Mouse (Mus musculus): ENCODE measurements at regions not wholly inside any gene's neighbourhood (a gene's known extent, or its start where the extent isn't known, plus 50 kb on each side); places are given as distances from the start of the nearest gene placed in this dataset.

DNA sequence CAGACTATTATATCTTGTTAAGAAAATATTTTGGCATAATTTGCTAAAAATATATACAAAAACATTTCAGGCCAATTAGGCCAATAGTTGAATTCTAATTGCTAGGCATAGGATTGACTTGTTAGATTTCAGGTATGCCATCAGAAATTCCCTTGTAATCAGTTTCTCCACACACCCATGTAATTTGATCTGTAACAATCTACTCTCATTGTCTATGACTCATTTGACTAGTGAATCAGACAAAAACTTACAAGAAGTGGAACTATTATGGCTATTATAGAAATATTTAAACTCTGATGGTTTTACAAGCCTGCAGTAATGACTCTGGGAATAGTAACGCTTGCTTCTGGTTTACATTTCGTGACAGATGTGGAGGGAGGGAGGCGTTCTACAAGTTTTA is 338.9 kb upstream of the Ptbp2 start:
- Histone ChIP-seq H3K4me3 (ENCODE audit: low read length) (no peak overlapping the region), H3K36me3 (ENCODE audit: control insufficient read depth, insufficient read depth, low read length) (no peaks in the 10 kb centered on the region), H3K9me3 (ENCODE audit: control insufficient read depth, low read length) (no peaks in the 10 kb centered on the region), H3K27me3 (replicated peaks; ENCODE audit: control insufficient read depth, insufficient read depth, low read length) (no peaks in the 10 kb centered on the region), H3K27ac (ENCODE audit: low read length) (no peak overlapping the region), H3K4me2 (ENCODE audit: low read depth, low read length) (no peak overlapping the region), H3K9ac (ENCODE audit: low read depth, low read length) (no peak overlapping the region), H3K4me1 (ENCODE audit: control insufficient read depth, insufficient read depth, low read length) (no peaks in the 10 kb centered on the region)
- ATAC-seq: no peak
- WGBS: 64% methylated on average over 3 of the region's 3 CpGs

DNA sequence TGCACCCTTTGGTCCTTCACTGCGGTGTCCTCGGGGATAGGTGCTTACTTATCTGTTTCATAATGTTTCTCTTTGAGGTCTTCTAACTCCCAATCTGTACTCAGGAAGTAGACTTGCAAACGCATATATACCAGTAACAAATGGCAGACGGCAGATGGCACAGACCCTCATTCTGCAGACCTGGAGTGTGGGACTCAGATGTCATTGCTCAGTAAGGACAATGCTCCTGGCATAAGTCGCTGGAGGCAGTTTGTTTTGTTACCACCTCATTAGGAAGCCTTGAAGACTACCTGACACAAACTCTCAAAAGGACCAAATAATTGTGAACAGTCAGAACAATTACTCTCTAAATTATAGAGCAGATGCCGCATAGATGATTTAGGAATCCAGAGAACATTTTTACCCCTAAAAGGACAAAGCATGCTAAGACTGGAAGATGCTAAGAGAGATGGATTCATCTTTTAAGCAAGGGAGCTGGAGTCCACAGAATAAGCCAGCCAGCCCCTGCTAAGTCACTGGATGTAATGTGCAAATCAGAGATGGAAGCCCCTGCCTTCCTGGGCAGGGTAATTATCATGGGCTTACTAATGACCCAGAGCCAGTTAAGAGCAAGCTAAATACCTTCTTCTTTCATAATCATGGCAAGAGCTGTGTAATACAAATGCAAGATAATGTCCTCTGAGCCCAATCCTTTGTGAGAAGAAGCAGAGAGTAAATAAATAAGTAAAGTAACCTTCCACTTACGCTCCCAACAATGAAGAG is 299.1 kb upstream of the Ptbp2 start:
- Histone ChIP-seq H3K4me3 (ENCODE audit: low read length) (no peak overlapping the region), H3K9me3 (ENCODE audit: control insufficient read depth, low read length) (no peaks in the 10 kb centered on the region), H3K4me2 (ENCODE audit: low read depth, low read length) (no peak overlapping the region), H3K9ac (ENCODE audit: low read depth, low read length) (no peak overlapping the region), H3K4me1 (ENCODE audit: control insufficient read depth, insufficient read depth, low read length) (no peaks in the 10 kb centered on the region), H3K27me3 (replicated peaks; ENCODE audit: control insufficient read depth, insufficient read depth, low read length) (no peaks in the 10 kb centered on the region), H3K27ac (ENCODE audit: low read length) (no peak overlapping the region), H3K36me3 (ENCODE audit: control insufficient read depth, insufficient read depth, low read length) (no peaks in the 10 kb centered on the region)
- no peak for ATAC-seq
- WGBS: 73% methylated on average over 7 of the region's 7 CpGs

DNA sequence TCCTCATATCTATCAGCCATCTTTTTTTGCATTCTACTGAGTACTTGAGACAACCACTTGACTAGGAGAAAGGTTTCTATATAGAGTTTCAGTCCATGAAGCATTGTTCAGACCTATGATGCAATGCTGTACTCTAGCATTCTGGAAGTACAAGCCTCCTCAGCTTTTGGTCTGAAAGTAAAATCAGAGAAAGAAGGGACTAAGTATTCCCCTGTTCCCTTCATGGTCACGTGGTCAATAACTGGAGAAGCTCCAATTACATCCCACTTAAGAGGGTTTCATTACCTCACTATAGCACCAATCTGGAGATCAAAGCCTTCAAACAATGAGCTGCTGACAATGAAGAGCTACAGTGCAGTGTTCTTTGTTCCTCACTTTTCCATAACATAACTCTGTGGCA is 289.3 kb upstream of the Ptbp2 start:
- Histone ChIP-seq H3K9me3 (ENCODE audit: control insufficient read depth, low read length) (no peaks in the 10 kb centered on the region), H3K9ac (ENCODE audit: low read depth, low read length) (no peak overlapping the region), H3K27ac (ENCODE audit: low read length) (no peak overlapping the region), H3K27me3 (replicated peaks; ENCODE audit: control insufficient read depth, insufficient read depth, low read length) (no peaks in the 10 kb centered on the region), H3K36me3 (ENCODE audit: control insufficient read depth, insufficient read depth, low read length) (no peaks in the 10 kb centered on the region), H3K4me1 (ENCODE audit: control insufficient read depth, insufficient read depth, low read length) (no peaks in the 10 kb centered on the region), H3K4me2 (ENCODE audit: low read depth, low read length) (no peak overlapping the region), H3K4me3 (ENCODE audit: low read length) (no peak overlapping the region)
- ATAC-seq: no peak
- WGBS: 29% methylated on average over 1 of the region's 1 CpGs

DNA sequence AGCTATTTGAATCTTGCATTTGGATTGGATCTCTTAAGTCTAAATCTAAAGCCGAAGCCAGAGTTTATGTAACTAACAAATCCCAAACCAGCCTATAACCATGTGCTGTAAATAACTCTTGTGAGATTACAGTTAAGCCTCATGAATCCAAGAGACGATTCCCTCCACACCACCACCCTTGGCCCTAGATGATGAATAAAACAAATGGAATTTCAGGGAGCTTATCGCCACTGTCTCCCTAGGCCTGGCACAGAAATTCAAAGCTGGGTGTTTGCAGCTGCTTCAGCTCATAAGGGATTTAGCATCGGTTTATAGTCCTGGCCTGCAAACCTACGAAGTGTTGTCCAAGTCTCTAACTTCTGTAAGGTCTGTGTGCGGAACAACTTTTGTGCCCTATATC is 281.4 kb upstream of the Ptbp2 start:
- H3K9me3 ChIP-seq (ENCODE audit: control insufficient read depth, low read length): no peaks in the 10 kb centered on the region
- H3K4me2 ChIP-seq (ENCODE audit: low read depth, low read length): no peak overlapping the region
- H3K9ac ChIP-seq (ENCODE audit: low read depth, low read length): no peak overlapping the region
- H3K4me3 ChIP-seq (ENCODE audit: low read length): no peak overlapping the region
- H3K36me3 ChIP-seq (ENCODE audit: control insufficient read depth, insufficient read depth, low read length): no peaks in the 10 kb centered on the region
- no peaks in the 10 kb centered on the region for H3K4me1 ChIP-seq (ENCODE audit: control insufficient read depth, insufficient read depth, low read length)
- H3K27me3 ChIP-seq (replicated peaks; ENCODE audit: control insufficient read depth, insufficient read depth, low read length): no peaks in the 10 kb centered on the region
- ATAC-seq: no peak
- 80% methylated on average over 6 of the region's 6 CpGs for WGBS
- H3K27ac ChIP-seq (ENCODE audit: low read length): no peak overlapping the region

DNA sequence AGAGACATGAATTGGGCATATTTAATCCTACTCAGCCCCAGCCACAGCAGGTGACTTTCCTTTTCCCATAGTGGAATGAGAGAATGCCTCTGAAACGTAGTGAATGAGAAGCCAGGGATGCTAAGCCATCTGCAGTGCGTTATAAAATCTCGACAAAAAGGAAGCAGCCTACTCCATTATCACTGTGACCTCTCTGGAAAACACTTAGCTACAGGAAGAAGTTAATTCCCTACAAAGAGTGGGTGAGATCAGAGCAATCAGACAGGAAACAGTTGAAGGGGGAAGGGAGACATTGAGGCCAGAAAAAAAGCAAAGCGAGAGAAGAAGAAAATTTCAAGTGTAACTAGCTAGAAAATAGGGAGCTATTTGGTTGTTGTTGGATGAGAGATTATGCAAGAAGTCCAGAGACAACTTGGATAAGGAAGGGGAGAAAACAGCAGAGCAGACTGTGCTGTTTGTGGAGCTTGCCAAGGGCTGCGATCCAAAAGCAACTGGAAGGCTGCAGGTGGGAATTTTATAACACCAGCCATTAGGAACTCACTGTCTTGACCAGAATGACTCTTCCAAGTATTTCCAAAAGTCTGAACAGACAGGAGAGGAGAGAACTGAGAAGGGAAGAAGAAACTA is 280.7 kb upstream of the Ptbp2 start:
- WGBS: 42% methylated on average over 5 of the region's 5 CpGs
- Histone ChIP-seq H3K9me3 (ENCODE audit: control insufficient read depth, low read length) (no peaks in the 10 kb centered on the region), H3K27me3 (replicated peaks; ENCODE audit: control insufficient read depth, insufficient read depth, low read length) (no peaks in the 10 kb centered on the region)

DNA sequence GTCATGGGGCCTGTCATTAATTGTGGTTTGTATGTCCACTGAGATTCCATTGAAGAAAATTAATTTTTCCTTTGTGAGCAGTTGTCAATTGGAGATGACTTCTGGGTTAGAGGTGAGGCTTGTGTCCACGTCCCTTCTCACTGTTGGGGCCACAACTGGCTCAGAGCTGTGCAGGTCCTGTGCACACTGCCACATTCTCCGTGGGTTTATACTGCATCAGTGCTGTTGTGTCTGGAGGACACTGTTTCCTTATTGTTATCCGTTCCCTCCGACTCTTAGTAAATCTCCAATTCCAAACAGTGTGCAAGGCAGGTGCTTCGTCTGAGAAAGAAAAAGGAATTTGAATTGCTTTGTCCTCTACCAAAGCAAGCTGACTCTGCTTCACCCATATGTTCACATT is 278.0 kb upstream of the Ptbp2 start:
- H3K9ac ChIP-seq (ENCODE audit: low read depth, low read length): no peak overlapping the region
- H3K27ac ChIP-seq (ENCODE audit: low read length): no peak overlapping the region
- no peaks in the 10 kb centered on the region for H3K9me3 ChIP-seq (ENCODE audit: control insufficient read depth, low read length)
- H3K4me1 ChIP-seq (ENCODE audit: control insufficient read depth, insufficient read depth, low read length): no peaks in the 10 kb centered on the region
- no peak for ATAC-seq
- 78% methylated on average over 5 of the region's 5 CpGs for WGBS
- H3K36me3 ChIP-seq (ENCODE audit: control insufficient read depth, insufficient read depth, low read length): no peaks in the 10 kb centered on the region
- H3K4me3 ChIP-seq (ENCODE audit: low read length): no peak overlapping the region
- H3K4me2 ChIP-seq (ENCODE audit: low read depth, low read length): no peak overlapping the region
- no peaks in the 10 kb centered on the region for H3K27me3 ChIP-seq (replicated peaks; ENCODE audit: control insufficient read depth, insufficient read depth, low read length)

More for the DNA sequence above, 280.7 kb upstream of the Ptbp2 start:
- no peak overlapping the region for H3K27ac ChIP-seq (ENCODE audit: low read length)
- no peak for ATAC-seq
- H3K9ac ChIP-seq (ENCODE audit: low read depth, low read length): no peak overlapping the region
- no peaks in the 10 kb centered on the region for H3K36me3 ChIP-seq (ENCODE audit: control insufficient read depth, insufficient read depth, low read length)
- no peaks in the 10 kb centered on the region for H3K4me1 ChIP-seq (ENCODE audit: control insufficient read depth, insufficient read depth, low read length)
- H3K4me2 ChIP-seq (ENCODE audit: low read depth, low read length): no peak overlapping the region
- H3K4me3 ChIP-seq (ENCODE audit: low read length): no peak overlapping the region

DNA sequence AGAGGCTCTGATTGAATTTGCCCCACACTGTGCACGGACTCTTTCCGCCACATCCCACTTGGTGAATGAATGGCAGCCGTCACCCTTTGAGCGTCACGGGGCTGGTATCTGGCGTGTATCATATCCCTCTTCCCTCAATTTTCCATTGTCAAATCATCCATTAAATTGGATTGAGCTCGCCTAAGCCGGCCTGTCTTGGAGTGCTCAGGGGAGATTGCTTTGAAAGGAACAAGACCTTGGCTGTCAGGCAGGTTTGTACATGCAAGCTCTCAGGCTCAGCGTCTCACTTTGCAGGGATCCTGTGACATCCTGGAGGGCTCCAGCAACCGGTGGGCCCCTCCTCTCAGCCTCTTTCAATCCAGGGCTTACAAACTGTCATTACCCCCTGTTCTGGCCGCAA is 275.7 kb upstream of the Ptbp2 start:
- no peak for ATAC-seq
- no peak overlapping the region for H3K9ac ChIP-seq (ENCODE audit: low read depth, low read length)
- no peak overlapping the region for H3K27ac ChIP-seq (ENCODE audit: low read length)
- H3K4me3 ChIP-seq (ENCODE audit: low read length): no peak overlapping the region
- H3K4me1 ChIP-seq (ENCODE audit: control insufficient read depth, insufficient read depth, low read length): no peaks in the 10 kb centered on the region
- H3K9me3 ChIP-seq (ENCODE audit: control insufficient read depth, low read length): no peaks in the 10 kb centered on the region
- no peak overlapping the region for H3K4me2 ChIP-seq (ENCODE audit: low read depth, low read length)
- WGBS: 50% methylated on average over 11 of the region's 11 CpGs
- no peaks in the 10 kb centered on the region for H3K36me3 ChIP-seq (ENCODE audit: control insufficient read depth, insufficient read depth, low read length)
- no peaks in the 10 kb centered on the region for H3K27me3 ChIP-seq (replicated peaks; ENCODE audit: control insufficient read depth, insufficient read depth, low read length)

DNA sequence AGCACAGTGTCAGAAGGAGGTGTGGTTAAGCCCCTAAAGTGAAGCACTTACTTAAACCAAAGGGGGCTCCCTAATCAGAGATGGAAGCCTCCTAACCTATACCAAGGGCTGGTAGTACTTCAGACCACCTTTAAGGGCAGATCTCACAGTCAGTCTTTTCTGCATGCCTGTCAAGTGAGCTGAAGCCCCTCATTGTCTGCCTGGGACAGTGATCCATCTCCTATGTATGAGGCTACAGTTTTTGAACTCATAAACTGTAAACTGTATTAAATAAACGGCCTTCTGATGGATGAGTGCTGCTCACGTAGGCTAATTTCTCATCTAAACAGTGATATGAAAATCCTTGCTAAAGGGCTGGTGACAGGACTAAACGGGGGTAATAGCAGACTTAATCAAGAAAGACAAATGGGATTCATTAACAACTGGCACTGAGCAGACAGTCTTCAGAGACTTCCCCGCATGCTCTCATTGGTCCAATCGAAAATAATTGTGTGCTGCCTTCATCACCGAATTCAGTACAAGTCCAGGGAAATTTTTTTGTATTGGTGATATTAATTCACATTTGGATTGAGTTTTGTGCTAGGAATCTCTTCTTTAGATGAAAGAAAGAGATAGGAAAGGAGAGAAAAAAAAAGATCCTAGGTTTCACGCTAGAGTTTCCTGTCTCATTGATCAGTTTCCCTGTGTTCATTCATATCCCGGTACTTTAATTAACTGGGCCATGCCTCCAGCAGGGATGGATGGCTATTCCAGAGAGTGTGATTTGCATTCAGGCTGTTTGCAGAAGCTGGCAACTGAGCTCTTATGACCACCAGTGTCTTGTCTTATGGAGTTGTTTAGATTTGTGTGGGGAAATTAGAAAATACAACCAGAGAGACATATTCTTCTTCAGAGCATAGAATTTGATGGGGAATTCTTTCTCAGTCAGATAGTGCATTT is 271.2 kb upstream of the Ptbp2 start:
- no peaks in the 10 kb centered on the region for H3K27me3 ChIP-seq (replicated peaks; ENCODE audit: control insufficient read depth, insufficient read depth, low read length)
- H3K27ac ChIP-seq (ENCODE audit: low read length): no peak overlapping the region
- no peaks in the 10 kb centered on the region for H3K36me3 ChIP-seq (ENCODE audit: control insufficient read depth, insufficient read depth, low read length)
- no peaks in the 10 kb centered on the region for H3K9me3 ChIP-seq (ENCODE audit: control insufficient read depth, low read length)
- H3K9ac ChIP-seq (ENCODE audit: low read depth, low read length): no peak overlapping the region
- H3K4me2 ChIP-seq (ENCODE audit: low read depth, low read length): no peak overlapping the region
- WGBS: 71% methylated on average over 8 of the region's 8 CpGs
- no peak for ATAC-seq
- no peak overlapping the region for H3K4me3 ChIP-seq (ENCODE audit: low read length)
- H3K4me1 ChIP-seq (ENCODE audit: control insufficient read depth, insufficient read depth, low read length): no peaks in the 10 kb centered on the region

DNA sequence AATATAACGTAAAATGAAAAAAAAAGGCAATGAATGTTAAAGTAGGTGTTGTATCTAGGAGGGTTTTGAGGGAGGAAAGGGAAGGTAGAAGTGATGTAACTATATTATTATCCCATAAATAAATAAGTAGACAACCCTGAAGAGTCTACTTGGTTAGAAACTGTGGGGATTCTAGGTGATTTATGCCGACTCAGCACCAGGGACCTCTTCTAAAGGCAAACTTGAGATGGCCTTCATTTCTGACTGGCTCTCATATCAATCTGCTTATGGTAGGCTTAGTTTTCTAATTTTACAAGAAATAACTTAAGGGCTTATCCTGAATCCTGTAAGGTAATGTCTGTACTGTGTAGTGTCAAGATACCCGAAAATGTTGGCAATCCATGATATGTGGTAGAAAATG is 263.0 kb upstream of the Ptbp2 start:
- H3K27me3 ChIP-seq (replicated peaks; ENCODE audit: control insufficient read depth, insufficient read depth, low read length): no peaks in the 10 kb centered on the region
- 91% methylated on average over 3 of the region's 3 CpGs for WGBS
- no peak for ATAC-seq

More for the DNA sequence above, 263.0 kb upstream of the Ptbp2 start:
- H3K27ac ChIP-seq (ENCODE audit: low read length): no peak overlapping the region
- no peaks in the 10 kb centered on the region for H3K36me3 ChIP-seq (ENCODE audit: control insufficient read depth, insufficient read depth, low read length)
- H3K4me3 ChIP-seq (ENCODE audit: low read length): no peak overlapping the region
- H3K9ac ChIP-seq (ENCODE audit: low read depth, low read length): no peak overlapping the region
- no peaks in the 10 kb centered on the region for H3K4me1 ChIP-seq (ENCODE audit: control insufficient read depth, insufficient read depth, low read length)
- H3K4me2 ChIP-seq (ENCODE audit: low read depth, low read length): no peak overlapping the region
- no peaks in the 10 kb centered on the region for H3K9me3 ChIP-seq (ENCODE audit: control insufficient read depth, low read length)
